Mouse (Mus musculus): Measurements from ENCODE around the gene Gjd3.

Gene Gjd3

GRCm38 (mm10) chr11:98932293-98933091, 50.3 kb downstream of the Gjd3 start:
- peak; percentile 68 for DNase-seq (ENCODE audit: low spot score)

All from testis, postnatal 10 days (tissue).